Mouse (Mus musculus): Measurements from ENCODE around the gene Slc6a12.

DNA sequence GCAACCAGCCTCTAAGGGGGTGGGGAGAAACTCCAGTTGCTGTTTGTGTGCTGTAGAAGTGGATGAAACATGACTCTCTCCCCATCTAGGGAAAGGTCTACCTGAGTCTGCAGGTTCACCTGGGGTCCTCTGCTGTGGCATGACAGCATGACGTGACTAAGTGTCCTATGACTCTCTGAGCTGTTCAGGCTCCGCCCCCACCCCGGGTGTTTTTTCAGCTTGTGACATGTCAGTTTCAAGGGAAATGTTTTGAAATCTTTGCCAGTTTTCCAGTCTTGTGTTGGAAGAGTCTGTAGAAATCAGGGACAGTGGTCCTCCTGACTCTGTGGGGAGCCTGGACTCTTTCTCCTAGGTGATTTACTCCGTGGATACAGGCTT is 4.4 kb upstream of the Slc6a12 start:
- TF ChIP-seq MAFK (IDR thresholded peaks at IDR 0.05; ENCODE audit: borderline replicate concordance, low read depth, low read length), result no peak
- TF ChIP-seq MXI1 (IDR thresholded peaks at IDR 0.05; ENCODE audit: low read depth, low read length), result no peak
- no peak for TF ChIP-seq POLR2AphosphoS5 (IDR thresholded peaks at IDR 0.05; ENCODE audit: borderline replicate concordance, low read depth, low read length)
- no peak for TF ChIP-seq MEF2A (IDR thresholded peaks at IDR 0.05; ENCODE audit: extremely low read depth, insufficient replicate concordance, low read depth, low read length, poor library complexity, severe bottlenecking)
- no peak for TF ChIP-seq RCOR1 (IDR thresholded peaks at IDR 0.05; ENCODE audit: low read depth, low read length)
- TF ChIP-seq USF2 (IDR thresholded peaks at IDR 0.05; ENCODE audit: borderline replicate concordance in 1 of 2, insufficient read depth in 1 of 2, low read depth in 1 of 2, low read length in 2 of 2), result no peak
- no peak for TF ChIP-seq EP300 (IDR thresholded peaks at IDR 0.05; ENCODE audit: low read depth in 1 of 2, low read length in 2 of 2)
- TF ChIP-seq POLR2A (IDR thresholded peaks at IDR 0.05; ENCODE audit: control insufficient read depth in 1 of 2, insufficient read depth in 1 of 2, low read depth in 1 of 2, low read length in 2 of 2, poor library complexity in 1 of 2), result no peak
- no peak for TF ChIP-seq CTCF (IDR thresholded peaks at IDR 0.05 in 2 of 3, conservative IDR thresholded peaks at IDR 0.05 in 1 of 3; ENCODE audit: control insufficient read depth in 1 of 3, insufficient read depth in 1 of 3, low read depth in 2 of 3, low read length in 3 of 3, poor library complexity in 1 of 3, severe bottlenecking in 1 of 3)
- no peak for TF ChIP-seq NRF1 (IDR thresholded peaks at IDR 0.05; ENCODE audit: insufficient read depth, low read depth, low read length, poor library complexity, severe bottlenecking)
- no peak for TF ChIP-seq NELFE (IDR thresholded peaks at IDR 0.05; ENCODE audit: low read depth, low read length)
- TF ChIP-seq ZMIZ1 (IDR thresholded peaks at IDR 0.05; ENCODE audit: low read depth, low read length), result no peak
